Mouse (Mus musculus) retina, embryonic 14.5 days (tissue): ENCODE data around the gene H2afj.

Experiments
- DNase-seq: peaks from one replicate; pipeline ENCODE4 v3.0.0-alpha.2; 2015; ENCODE audit warnings: low spot score

H2afj gene

GRCm38 (mm10) chr6:136805409-136805775 is 2.7 kb upstream of the H2afj start:
- no peak for DNase-seq

GRCm38 (mm10) chr6:136806819-136807218 is 1.2 kb upstream of the H2afj start:
- no peak for DNase-seq

- no peak for DNase-seq
These were observed 540 bp upstream of the H2afj start for GRCm38 (mm10) chr6:136807395-136808013.

- DNase-seq, result peak; percentile 11
These were observed 595 bp downstream of the H2afj start for GRCm38 (mm10) chr6:136808631-136809046.

DNA sequence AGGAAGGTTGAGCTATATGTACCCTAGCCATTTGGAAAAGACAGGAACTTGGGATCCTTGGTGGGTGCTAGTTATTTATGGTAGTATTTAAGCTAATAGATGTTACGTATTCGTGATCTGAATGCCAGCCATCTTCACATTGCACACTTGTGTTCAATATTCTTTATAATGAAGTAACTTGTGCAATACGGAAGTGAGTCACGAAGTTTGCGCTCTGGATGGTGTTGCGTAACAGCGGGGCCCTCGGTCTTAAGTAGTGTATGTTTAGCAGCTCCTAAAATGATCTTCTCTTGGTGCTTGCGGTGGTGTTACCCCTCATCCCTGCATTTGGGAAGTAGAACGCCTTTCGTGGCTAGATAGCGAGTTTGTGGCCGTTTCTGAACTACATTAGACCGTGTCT is 1.0 kb downstream of the H2afj start:
- no peak for DNase-seq

DNA sequence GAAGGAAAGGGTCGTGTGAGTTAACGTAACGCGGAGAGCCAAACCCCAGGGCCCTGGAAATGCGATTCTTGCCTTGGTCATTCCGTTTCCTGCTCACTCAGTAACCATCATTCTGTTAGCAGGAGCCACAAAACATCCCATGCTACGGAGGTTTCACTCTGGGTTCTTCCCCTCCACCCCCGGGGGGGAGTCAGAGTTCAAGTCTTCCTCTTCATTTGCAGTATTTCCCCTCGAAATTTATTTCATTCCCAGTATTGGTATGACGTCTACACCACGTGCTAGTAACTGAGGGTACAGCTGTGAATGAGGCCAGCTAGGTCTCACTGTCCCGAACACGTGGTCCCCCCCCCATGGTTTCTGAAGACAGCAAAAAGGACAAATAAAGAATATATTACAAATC is 1.6 kb downstream of the H2afj start:
- DNase-seq, result no peak

- DNase-seq, result no peak
These were observed 3.2 kb downstream of the H2afj start for GRCm38 (mm10) chr6:136811196-136811595.

DNA sequence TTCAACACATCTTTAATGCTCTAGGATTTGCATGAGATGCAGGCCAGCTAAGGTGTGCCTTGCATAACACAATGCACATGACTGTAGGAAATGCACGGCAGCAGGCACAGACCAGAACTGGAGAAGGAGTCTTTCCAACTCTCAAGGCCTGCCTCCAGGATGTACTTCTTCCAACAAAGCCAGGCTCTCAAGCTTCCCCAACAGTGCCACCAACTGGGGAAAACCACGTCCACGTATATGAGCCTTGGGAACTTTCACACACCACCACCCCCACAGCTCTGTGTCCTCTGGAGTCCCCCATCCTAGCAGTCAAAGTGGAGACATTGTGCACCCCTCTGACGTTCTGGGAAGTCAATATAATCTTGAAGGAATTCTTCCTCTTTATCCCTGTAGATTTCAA is 5.1 kb downstream of the H2afj start:
- DNase-seq, result no peak

DNA sequence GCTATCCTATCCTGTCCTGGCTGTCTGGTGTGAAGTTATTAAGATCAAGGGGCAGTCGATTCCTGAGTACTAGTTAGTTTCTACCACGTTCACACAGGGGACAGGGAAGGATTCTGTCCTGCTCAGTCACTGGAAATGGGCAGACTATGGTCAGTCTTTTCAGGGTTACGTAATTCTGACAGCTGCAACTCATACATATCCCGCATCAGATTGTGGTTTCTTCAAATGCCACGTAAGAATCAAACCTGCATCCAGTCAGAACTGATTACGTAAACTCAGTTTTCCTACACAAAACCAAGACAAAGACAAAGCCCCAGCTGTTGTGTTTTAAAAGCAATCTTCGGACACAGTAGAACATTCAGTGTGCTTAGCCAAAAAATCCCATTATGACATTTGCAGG is 7.3 kb downstream of the H2afj start:
- DNase-seq, result no peak

DNA sequence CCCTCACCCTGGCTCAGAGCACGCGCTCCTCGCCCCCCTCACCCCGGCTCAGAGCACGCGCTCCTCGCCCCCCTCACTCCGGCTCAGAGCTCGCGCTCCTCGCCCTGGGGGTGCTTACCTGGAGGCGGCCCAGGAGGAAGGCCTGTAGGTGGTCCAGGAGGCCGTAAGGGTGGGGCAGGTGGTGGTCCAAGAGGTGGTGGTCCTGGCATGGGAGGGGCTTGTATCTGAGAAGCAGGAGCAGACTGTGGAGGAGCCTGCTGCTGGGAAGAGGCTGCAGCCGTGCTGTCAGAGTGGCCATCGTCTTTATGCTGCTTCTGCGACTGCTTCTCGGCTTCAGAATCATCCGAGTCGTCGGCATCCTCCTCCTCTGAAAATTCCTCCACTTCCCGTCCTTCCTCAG is 8.8 kb downstream of the H2afj start:
- no peak for DNase-seq

DNA sequence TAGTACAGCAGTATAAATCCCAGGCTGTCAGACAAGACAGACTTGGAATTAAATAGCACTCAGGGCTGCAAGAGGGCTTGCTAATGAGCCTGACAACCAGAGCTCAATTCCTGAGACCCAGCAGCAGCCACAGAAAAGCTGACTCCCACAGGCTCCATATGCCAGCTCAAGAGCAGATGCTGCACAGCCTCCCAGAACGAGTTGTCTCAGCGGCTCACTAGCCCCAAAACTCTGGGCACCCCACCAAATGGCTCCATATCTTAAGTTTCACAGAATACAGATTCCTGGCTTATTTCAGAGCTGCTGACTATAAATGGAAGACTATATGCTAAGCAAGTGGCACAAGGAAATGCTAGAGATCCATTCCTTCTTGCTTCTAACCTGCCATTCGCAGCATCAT is 9.5 kb downstream of the H2afj start:
- DNase-seq, result no peak

GRCm38 (mm10) chr6:136820381-136820780 is 12.3 kb downstream of the H2afj start:
- no peak for DNase-seq

DNA sequence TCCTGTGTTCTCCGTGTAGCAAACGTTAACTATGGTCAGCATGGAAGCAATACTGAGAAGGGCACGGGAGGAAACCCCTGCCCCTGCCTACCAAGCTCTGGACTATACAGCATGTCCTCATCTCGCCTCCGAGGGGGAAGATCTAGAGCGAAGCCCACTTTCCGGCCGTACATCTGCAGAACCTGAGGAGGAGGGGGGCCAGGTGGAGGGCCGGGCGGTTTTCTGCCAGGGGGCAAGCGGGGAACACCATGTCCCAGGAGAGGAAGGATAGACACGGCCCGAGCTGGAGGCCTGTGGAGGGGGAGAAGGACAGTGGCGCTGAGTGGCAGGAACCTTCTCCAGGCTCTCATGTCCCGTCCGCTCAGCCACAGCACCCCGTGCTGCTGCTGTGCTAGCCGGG is 13.0 kb downstream of the H2afj start:
- DNase-seq, result no peak

DNA sequence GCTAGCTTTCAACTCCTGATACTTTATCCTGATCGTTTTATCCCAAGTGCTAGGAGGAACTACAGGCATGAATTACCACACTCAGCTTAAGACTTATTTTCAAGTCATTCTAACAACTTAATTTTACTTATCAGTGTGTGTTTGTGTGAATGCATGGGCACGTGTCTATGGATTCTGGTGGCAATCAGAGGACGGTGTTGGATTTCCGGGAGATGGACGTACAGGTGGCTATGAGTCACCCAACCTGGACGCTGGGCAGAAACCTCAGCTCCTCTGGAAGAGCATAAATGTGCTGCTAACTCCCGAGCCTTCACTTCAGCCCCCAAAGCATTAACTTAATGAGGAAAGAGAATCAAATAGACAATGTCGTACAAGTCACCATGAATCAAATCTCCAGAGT is 16.9 kb downstream of the H2afj start:
- no peak for DNase-seq

- DNase-seq, result no peak
These were observed 19.1 kb downstream of the H2afj start for GRCm38 (mm10) chr6:136827116-136827515.

GRCm38 (mm10) chr6:136827516-136827880 is 19.5 kb downstream of the H2afj start, which contains the start of gene BC049715:
Gene BC049715 (plus strand): TSS chr6:136827626.
- DNase-seq, result no peak

DNA sequence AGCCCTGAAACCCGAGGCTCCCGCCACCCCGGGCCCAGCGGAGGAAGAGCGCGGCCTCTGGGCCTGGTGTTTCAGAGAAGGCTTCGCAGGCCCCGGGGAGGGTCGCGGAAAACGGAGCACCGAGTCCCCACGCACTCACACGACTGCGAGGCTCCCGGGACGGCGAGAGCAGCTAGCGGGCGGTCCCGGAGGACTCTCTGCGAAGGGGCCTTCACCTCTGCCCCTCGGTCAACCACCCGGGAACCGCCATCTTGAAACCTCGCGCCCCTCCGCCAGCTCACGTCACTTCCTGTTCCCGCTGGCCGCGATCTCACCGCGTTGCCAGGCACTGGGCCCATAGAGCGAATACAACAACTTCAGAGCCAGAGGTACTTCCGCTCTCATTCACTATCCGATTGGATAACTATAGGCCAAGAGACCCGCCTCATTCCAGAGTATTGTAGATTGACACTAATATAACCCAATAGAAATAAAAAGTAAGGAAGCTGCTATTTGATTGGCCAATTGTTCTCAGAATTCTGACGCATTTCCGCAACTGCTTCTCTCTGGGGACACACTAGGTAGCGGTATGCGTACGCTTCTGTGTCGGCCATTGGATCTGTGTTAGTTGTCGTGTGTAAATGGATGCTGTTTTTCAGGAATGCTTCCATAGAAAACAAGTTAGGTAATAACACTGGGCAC is 20.0 kb downstream of the H2afj start, which contains the start of gene Wbp11:
Gene Wbp11, minus strand, starts transcription at position 353 of the 681 bp plus-strand sequence.
- DNase-seq, result peak; percentile 98

DNA sequence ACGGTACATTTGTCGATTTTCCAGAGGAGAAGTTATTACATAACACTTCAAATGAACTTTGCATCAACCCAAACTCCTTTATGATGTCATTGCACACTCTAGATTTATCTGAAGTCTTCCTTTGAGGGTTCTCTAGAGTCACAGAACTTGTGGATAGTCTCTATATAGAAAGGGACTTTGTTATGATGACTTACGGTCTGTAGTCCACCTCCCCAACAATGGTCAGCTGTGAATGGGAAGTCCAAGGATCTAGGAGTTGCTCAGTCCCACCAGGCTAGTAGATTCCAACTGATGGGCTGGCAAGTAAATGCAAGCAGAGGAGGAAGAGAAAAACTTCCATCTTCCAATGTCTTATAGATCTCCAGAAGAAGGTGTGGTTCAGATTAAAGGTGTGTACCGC is 20.6 kb downstream of the H2afj start:
- DNase-seq, result no peak

DNA sequence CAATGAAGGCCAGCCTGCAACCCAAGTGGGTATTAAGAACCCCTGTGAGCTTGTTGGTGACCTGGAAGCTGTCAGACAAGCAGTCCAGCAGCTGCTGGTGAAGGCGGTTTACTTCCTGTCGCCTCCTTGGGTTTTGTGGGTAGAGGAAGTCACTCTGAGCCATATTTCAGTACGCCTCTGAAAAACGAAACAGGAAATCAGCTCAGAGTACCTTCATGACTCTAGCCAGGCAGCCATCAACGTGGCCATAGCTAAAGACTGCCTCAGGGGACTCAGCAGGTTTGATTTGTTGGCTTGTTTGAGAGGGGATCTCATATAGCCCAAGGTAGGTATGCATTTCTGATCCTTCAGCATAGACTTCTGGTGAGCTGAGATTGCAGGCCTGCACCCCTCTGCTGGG is 23.7 kb downstream of the H2afj start:
- DNase-seq, result no peak

- DNase-seq, result no peak
These were observed 27.3 kb downstream of the H2afj start, which contains the start of gene Smco3 for GRCm38 (mm10) chr6:136835352-136835751. Gene Smco3 (minus strand): TSS chr6:136835452.

- no peak for DNase-seq
These were observed 29.3 kb downstream of the H2afj start for GRCm38 (mm10) chr6:136837323-136837722.

GRCm38 (mm10) chr6:136844903-136845302 is 36.9 kb downstream of the H2afj start:
- no peak for DNase-seq

DNA sequence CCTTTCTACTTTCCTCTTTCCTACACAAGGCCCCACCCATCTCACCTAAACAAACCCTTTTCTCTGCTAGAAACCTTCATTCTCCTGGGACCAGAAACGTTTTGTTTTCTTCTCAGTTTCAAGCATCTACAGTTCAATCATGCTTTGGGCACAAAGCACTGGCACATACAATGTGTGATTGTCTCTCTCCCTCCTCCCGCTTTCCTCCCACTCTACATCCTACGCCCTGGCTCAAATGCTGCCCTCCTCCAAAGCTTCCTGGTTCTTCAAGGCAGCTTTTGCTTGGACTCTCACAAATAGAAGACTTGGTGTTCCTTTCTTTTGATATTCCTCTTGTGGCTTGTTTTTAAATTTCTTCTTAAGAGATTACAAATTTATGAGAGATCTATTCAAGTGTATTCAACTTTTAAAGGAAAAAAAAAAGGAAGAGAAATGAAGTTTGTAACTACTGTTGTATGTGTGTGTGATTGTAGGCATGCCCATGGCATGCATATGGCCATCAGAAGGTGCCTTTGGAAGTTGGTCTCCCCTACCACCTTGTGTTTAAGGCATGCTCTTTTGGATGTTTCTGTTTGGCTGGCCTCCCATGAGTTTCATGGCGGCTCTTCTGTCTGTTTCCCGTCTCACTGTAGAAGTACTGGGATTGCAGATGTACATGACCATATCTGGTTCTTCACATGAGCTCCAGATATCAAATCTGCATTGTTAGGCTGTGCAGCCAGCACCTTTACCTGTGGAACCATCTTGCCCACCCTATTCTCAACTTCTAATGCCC is 37.8 kb downstream of the H2afj start:
- no peak for DNase-seq
